ENCODE assay signal across 25 mouse cellular contexts in the genomic region with DNA sequence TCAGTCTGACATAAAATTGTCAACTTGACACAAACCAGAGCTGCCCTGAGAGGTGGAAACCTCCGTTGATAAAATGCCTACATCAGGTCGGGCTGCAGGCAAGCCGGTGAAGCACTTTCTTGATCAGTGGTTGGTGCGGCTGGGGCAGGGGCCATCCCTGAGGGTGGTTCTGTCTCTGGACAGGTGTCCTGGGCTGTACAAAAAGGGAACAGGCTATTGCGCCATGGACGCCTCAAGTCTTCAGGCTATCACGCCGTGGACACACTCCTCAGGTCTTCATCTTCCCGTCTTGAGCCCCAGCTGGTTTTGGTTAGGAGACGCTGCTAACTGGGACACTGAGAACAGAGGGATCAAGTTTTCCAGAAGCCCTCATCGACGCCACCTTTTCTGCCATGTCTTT. TPM values are rescaled to one million over a fixed set of nuclear protein-coding genes. Genes with fewer than 3 reads are reported as not detected.
"Had no signal": no experiment of that assay in that cellular context is flagged by ENCODE, and none has a peak within 500 bp of the region (broad histone marks: within the 10 kb centered on the region; RNA-seq: fewer than 3 reads in every experiment).

No protein-coding gene starts in this region.

- DNase-seq: liver, postnatal 0 days; lung, adult 2 months; lung, postnatal 14 days; lung, postnatal 36 days; midbrain, embryonic 14.5 days; right cerebral cortex, postnatal 14 days; thymus, adult 2 months; thymus, postnatal 25 days had no signal

- H3K4me3 ChIP-seq: liver, embryonic 15.5 days; lung, embryonic 15.5 days; midbrain, embryonic 10.5 days; midbrain, embryonic 12.5 days; myocyte; neural tube, embryonic 13.5 days; neural tube, embryonic 15.5 days; stomach, embryonic 15.5 days had no signal

- H3K27me3 ChIP-seq: lung, embryonic 15.5 days; midbrain, embryonic 12.5 days; neural tube, embryonic 13.5 days; neural tube, embryonic 15.5 days; stomach, embryonic 15.5 days had no signal

- H3K27ac ChIP-seq: liver, embryonic 15.5 days; lung, embryonic 15.5 days; macrophage; midbrain, embryonic 10.5 days; midbrain, embryonic 12.5 days; neural tube, embryonic 13.5 days; neural tube, embryonic 15.5 days; stomach, embryonic 15.5 days; stomach, postnatal 0 days had no signal

- H3K9me3 ChIP-seq: liver, embryonic 15.5 days; lung, embryonic 15.5 days; midbrain, embryonic 10.5 days; midbrain, embryonic 12.5 days; neural tube, embryonic 13.5 days; neural tube, embryonic 15.5 days; stomach, embryonic 15.5 days had no signal

- H3K4me1 ChIP-seq: liver, embryonic 15.5 days; lung, embryonic 15.5 days; midbrain, embryonic 10.5 days; midbrain, embryonic 12.5 days; neural tube, embryonic 13.5 days; neural tube, embryonic 15.5 days; stomach, embryonic 15.5 days had no signal

- ATAC-seq: liver, postnatal 0 days; lung, postnatal 0 days; midbrain, embryonic 16.5 days had no signal

RNA-seq across cellular contexts. Expression of gene 1700014D04Rik, which starts 3.8 kb away (rescaled TPM):
- total RNA-seq: megakaryocyte progenitor cell, adult 5-6 weeks had no signal
- polyA plus RNA-seq: liver, embryonic 15.5 days; liver, postnatal 0 days; lung, embryonic 15.5 days; macrophage; midbrain, embryonic 12.5 days; myocyte; stomach, embryonic 15.5 days; stomach, postnatal 0 days had no signal

RNA-seq across cellular contexts. Expression of gene Spata31d1d, which starts 18.8 kb away (rescaled TPM):
- total RNA-seq: megakaryocyte progenitor cell, adult 5-6 weeks had no signal
- polyA plus RNA-seq: liver, embryonic 15.5 days; liver, postnatal 0 days; lung, adult 2 months; lung, embryonic 15.5 days; lung, postnatal 0 days; macrophage; midbrain, embryonic 10.5 days; midbrain, embryonic 12.5 days; midbrain, embryonic 14.5 days; midbrain, embryonic 16.5 days; myocyte; neural tube, embryonic 11.5 days; neural tube, embryonic 13.5 days; neural tube, embryonic 15.5 days; spleen, adult 2 months; stomach, embryonic 15.5 days; stomach, postnatal 0 days had no signal

RNA-seq across cellular contexts. Expression of gene Gm49354, which starts 31.7 kb away (rescaled TPM):
- total RNA-seq: megakaryocyte progenitor cell, adult 5-6 weeks; megakaryocyte-erythroid progenitor cell, adult 5-6 weeks had no signal
- polyA plus RNA-seq: liver, embryonic 15.5 days; liver, postnatal 0 days; lung, adult 2 months; lung, embryonic 15.5 days; lung, postnatal 0 days; macrophage; midbrain, embryonic 10.5 days; midbrain, embryonic 12.5 days; midbrain, embryonic 14.5 days; midbrain, embryonic 16.5 days; myocyte; neural tube, embryonic 11.5 days; neural tube, embryonic 13.5 days; neural tube, embryonic 15.5 days; spleen, adult 2 months; stomach, embryonic 15.5 days; stomach, postnatal 0 days; testis, adult 2 months; thymus, adult 2 months had no signal

RNA-seq across cellular contexts. Expression of gene Spata31d1b, which starts 38.2 kb away (rescaled TPM):
- total RNA-seq: megakaryocyte progenitor cell, adult 5-6 weeks; megakaryocyte-erythroid progenitor cell, adult 5-6 weeks had no signal
- polyA plus RNA-seq: liver, postnatal 0 days; lung, adult 2 months; lung, embryonic 15.5 days; lung, postnatal 0 days; macrophage; midbrain, embryonic 10.5 days; midbrain, embryonic 12.5 days; midbrain, embryonic 14.5 days; midbrain, embryonic 16.5 days; myocyte; neural tube, embryonic 11.5 days; neural tube, embryonic 13.5 days; neural tube, embryonic 15.5 days; spleen, adult 2 months; stomach, embryonic 15.5 days; stomach, postnatal 0 days had no signal
